Mouse (Mus musculus): ENCODE data around the gene Olfr1228.

The Olfr1228 gene

GRCm38 (mm10) chr2:89253962-89254361 lies at the start of gene Olfr1228:
Olfr1228 (minus strand) TSS chr2:89254062.
- no peak for DNase-seq (ENCODE audit: low read depth, low spot score)

GRCm38 (mm10) chr2:89297168-89297567 lies 43.3 kb upstream of the Olfr1228 start, which contains the start of gene Olfr1230:
Olfr1230 (minus strand) TSS chr2:89297268.
- DNase-seq (ENCODE audit: low read depth, low spot score) = no peak

GRCm38 (mm10) chr2:89287914-89288313 lies 34.1 kb upstream of the Olfr1228 start, which contains the start of gene Olfr1229:
Olfr1229 (minus strand) TSS chr2:89288014.
- no peak for DNase-seq (ENCODE audit: low read depth, low spot score)

DNA sequence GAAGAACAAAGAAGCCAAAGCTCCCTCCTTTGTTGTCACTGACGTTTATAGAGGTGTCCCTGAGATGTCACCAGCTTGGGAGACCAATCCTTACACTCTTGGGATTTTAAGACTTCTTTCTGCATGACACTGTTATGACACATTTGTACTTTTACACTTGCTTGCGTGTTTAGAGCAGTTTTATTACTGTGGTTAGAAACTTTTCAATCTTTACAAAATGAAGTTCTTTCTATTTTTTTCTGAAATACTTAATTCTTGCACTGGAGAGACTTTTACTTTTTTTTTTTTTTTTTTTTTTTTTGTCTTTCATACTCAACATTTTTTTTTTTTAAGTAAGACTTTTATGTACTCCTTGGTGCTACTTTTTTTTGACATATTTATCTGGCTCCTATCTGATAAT lies 53.9 kb downstream of the Olfr1228 start, which contains the start of gene Olfr1226:
Olfr1226 (minus strand) TSS at position 101 of the 400 bp plus-strand sequence.
- no peak for DNase-seq (ENCODE audit: low read depth, low spot score)
